Mouse (Mus musculus): ENCODE data around the gene Gm8994.

DNA sequence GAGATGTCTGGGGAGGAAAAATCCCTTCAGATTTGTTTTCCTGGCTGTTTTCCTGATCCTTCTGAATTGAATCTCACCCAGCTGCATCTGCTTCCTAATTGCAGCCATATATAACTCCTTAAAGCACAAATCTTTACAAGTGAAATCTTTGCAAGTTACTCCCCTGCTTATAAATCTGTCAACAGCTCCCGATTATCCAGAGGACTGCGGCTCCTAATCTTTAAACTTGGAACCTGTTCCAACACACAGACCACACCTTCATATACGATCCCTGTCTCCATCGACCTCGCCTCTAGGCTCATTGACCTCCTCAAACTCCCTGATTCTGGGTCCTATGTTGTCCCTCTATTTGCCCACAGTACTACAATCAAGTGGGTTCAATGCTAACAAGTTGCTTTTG lies 13.3 kb downstream of the Gm8994 start:
- TF ChIP-seq POLR2A (IDR thresholded peaks at IDR 0.05; ENCODE audit: borderline replicate concordance, control insufficient read depth, low read depth, low read length), result no peak
- no peak for TF ChIP-seq CTCF (IDR thresholded peaks at IDR 0.05; ENCODE audit: control insufficient read depth, insufficient read depth, low read length)

Data from bone marrow, adult 2 months (tissue).